Mouse (Mus musculus) urinary bladder, adult 2 months (tissue): ENCODE measurements around the gene Ppp1r27. TPM values are rescaled to one million over a fixed set of nuclear protein-coding genes. Genes with fewer than 3 reads are reported as not detected.
"Not testable (repeated sequence)": the region's sequence is repeated elsewhere in the genome, so short reads cannot be mapped to it uniquely, and the experiment has no call there.

Source experiments
- DNase-seq: peaks from one replicate; pipeline ENCODE4 v3.0.0; 2022; ENCODE audit warnings: low spot score
- polyA plus RNA-seq: library from polyadenylated mRNA; depleted of rRNA; stranded (reverse); fragments of >200 nt; gene quantifications from 2 replicates; pipeline ENCODE4 v1.2.3, GENCODE M21; 2012; rRNA removed

The Ppp1r27 gene
- polyA plus RNA-seq, 1 experiment: not detected

GRCm38 (mm10) chr11:120514262-120514661, 36.7 kb downstream of the Ppp1r27 start:
- not testable (repeated sequence) for DNase-seq

DNA sequence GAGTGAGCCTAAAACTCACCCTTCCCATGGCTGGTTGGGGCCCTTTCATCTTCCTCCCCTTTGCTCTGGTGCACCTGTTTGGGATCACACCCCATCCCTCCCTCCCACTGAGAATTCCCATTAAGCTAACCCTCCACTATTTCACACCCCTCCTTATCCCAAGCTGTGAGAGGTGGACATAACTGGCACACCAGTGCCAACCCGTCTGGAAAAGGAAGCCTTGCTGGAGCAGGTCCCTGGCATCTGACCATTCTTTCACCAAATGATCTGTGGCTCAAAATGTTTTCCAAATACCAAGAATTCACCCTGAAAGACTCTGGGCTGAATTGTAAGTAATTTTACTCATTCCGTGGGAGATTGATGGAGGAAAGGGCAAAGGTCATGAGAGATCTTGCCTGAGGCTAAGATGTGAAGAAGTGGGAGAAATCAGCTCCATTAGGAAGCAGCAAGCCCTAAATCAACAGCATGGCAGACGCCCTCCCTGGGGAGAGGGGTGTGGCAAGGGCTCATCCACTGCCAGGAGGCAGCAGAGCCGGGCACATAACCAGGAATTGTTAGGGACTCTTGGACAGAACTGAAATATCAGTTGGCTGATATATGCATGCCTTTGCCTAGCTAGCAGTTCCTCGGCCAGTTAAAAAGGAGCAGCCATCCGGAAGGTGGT, 38.0 kb downstream of the Ppp1r27 start:
- no peak for DNase-seq

DNA sequence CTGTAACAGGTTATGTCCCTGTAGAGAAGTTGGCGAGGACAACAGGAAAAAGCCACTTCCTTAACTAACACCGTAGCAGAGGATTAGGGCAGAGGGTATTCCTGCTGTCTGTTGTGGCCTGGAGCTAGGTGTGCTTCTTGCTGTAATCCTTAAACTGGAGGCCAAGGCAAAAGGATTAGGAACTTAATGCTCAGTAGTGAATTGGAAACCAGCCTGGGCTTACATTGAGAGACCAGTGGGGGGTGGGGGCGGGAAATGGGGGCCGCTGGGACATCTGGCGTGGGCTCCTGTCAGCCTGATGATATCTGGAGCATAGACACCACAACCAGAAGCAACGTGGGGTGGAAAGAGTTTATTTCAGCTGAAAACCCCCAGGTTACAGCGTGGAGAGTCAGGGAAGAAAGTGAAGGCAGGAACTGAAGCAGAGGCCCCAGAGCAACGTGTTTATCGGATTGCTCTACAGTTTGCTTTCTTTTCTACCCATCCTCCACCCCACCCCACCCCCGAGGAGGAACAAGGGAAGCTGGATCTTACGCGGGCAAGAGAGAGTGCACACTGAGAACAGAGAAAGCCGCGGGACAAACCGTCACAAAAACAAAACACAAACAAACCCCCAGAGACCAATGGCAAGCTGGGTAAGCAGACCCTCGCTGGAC, 40.4 kb downstream of the Ppp1r27 start:
- DNase-seq: no peak

GRCm38 (mm10) chr11:120509940-120510339, 41.0 kb downstream of the Ppp1r27 start:
- no peak for DNase-seq

- DNase-seq: no peak
Measured at GRCm38 (mm10) chr11:120508290-120508870, 42.6 kb downstream of the Ppp1r27 start.

DNA sequence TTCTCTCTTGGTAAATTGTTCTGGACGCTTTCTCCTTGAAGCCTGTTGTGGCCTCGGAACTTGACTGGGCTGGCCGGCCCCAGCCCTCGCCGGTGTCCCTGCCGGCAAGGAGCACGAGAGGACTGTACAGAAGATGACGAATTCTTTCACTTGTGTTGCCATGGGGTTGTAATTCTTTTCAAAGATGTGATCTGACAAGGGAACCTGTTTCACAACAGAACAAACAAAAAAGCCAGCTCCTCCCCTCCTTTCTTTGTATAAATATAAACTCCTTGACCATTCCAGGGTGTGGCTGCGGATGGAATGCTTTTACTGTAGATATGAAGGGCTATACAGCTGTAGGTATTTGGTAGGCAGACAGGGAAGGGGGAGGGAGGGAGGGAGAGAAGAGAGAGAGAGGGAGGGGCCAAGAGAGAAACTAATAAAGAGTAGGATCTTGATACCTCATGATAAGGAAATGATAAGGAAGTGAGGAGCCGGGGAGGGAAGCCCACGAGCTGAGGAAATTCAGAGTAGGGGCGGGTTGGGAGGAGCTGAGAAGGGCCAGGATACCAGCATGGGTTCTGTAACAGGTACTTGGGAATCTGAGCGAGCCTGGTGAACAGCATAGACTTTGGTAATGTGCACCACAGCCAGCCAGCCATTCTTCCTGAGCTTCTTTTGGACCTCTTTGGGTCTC, 43.2 kb downstream of the Ppp1r27 start:
- no peak for DNase-seq

DNA sequence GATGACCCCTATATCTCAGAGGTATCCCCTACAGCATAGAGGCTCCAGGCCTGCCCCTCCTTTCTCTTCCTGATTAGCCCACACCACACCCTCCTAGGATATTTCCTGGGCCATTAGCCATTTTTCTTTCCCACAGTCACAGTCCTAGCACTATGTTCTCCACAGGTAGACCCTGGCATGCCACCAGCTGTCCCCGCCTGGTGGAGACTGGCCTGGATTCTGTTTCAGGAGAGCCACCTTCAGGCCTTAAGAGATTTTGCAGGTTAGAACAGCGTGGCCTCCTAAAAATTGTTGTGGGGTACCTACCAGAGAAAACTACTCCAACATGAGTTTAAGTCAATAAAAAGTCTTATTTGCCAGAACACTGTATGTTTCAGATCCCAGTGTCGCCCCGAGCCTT, 44.0 kb downstream of the Ppp1r27 start:
- DNase-seq: no peak

DNA sequence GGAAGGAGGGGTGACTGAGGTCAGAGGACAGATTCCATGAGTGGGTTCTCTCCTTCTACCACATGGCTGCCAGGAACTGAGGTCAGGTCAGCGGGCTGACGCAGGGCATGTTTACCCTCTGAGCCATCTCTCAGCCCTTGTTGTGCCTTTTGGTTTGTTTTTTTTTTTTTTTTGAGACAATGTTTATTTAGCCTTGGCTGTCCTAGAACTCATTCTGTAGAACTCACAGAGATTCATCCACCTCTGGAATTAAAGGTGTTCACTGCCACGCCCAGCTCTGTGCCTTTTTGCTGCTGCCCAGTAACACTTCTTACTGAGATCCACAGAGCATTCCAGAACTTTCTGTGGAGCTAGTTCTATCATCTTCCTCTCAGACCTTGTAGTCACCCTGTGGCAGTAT, 45.3 kb downstream of the Ppp1r27 start:
- DNase-seq: no peak

DNA sequence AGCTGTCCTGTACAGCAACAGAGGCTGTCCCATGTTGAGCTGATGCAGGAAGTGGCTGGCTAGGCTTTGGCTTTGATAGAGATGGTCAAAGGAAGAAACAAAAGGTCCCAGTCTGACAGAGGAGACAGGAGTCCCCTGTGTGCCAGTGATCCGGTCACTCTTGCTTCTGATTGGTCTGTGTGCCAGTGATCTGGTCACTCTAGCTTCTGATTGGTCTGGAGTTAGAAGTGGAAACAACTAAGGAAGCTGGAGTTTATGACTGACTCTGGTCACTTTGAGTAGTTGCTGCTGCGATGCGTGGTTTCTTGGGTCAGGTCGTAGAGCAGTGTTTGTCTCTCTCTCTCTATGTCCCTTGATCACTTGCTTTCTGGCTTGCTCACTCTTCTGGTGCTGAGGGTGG, 49.2 kb downstream of the Ppp1r27 start:
- DNase-seq: no peak

DNA sequence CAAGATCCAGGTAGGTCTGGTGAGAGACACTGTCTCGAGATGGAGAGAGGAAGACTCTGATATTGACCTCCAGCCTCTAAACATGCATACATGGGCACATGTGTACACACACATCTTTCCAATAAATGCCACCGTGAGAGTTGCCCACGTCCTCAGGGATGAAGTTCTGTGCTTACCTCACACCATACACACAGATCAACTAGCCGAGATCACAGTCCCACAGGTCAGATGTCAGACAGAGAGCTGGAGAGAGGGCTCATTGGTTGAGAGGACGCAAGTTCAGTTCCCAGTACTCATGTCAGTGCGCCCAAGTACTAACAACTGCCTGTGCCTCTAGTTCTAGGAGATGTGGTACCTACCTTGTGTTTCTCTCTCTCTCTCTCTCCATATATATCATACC, 49.9 kb downstream of the Ppp1r27 start:
- DNase-seq: no peak

GRCm38 (mm10) chr11:120500357-120500756, 50.6 kb downstream of the Ppp1r27 start:
- peak; percentile 67 for DNase-seq

Other genes with a start within 250 kb of the Ppp1r27 start
- 1,024 and 1,454 TPM in 2 replicates for gene Actg1, start 202.6 kb downstream of the Ppp1r27 start, polyA plus RNA-seq
- 0.25 TPM in 1 of 2 replicates, not detected in the other for gene Fscn2, start 189.6 kb downstream of the Ppp1r27 start, polyA plus RNA-seq
- gene Faap100, start 172.4 kb downstream of the Ppp1r27 start, polyA plus RNA-seq: 21.8 and 22.2 TPM in 2 replicates
- gene Nploc4, start 113.4 kb downstream of the Ppp1r27 start, polyA plus RNA-seq: 40.6 and 41.1 TPM in 2 replicates
- not detected in 2 replicates for gene Tspan10, start 108.5 kb downstream of the Ppp1r27 start, polyA plus RNA-seq
- gene Pde6g, start 97.6 kb downstream of the Ppp1r27 start, polyA plus RNA-seq: 0.34 and 0.63 TPM in 2 replicates
- gene Oxld1, start 93.1 kb downstream of the Ppp1r27 start, polyA plus RNA-seq: 19.8 and 26.8 TPM in 2 replicates
- 21.5 and 31.0 TPM in 2 replicates for gene Ccdc137, start 93.0 kb downstream of the Ppp1r27 start, polyA plus RNA-seq
- 23.9 and 24.0 TPM in 2 replicates for gene Arl16, start 83.5 kb downstream of the Ppp1r27 start, polyA plus RNA-seq
- gene Mrpl12, start 66.5 kb downstream of the Ppp1r27 start, polyA plus RNA-seq: 62.4 and 72.4 TPM in 2 replicates
- gene Slc25a10, start 59.3 kb downstream of the Ppp1r27 start, polyA plus RNA-seq: 98.9 and 115 TPM in 2 replicates
- gene Gcgr, start 20.4 kb downstream of the Ppp1r27 start, polyA plus RNA-seq: 1.8 and 2.4 TPM in 2 replicates
- gene Mcrip1, start 1.4 kb downstream of the Ppp1r27 start, polyA plus RNA-seq: 112 and 117 TPM in 2 replicates
- gene P4hb, start 22.1 kb upstream of the Ppp1r27 start, polyA plus RNA-seq: 272 and 354 TPM in 2 replicates
- gene Arhgdia, start 30.5 kb upstream of the Ppp1r27 start, polyA plus RNA-seq: 399 and 409 TPM in 2 replicates
- 56.2 and 57.6 TPM in 2 replicates for gene Alyref, start 47.2 kb upstream of the Ppp1r27 start, polyA plus RNA-seq
- 112 and 116 TPM in 2 replicates for gene Anapc11, start 47.3 kb upstream of the Ppp1r27 start, polyA plus RNA-seq
- gene Npb, start 57.3 kb upstream of the Ppp1r27 start, polyA plus RNA-seq: 0.40 and 0.62 TPM in 2 replicates
- 87.2 and 120 TPM in 2 replicates for gene Pcyt2, start 66.8 kb upstream of the Ppp1r27 start, polyA plus RNA-seq
- gene Sirt7, start 74.1 kb upstream of the Ppp1r27 start, polyA plus RNA-seq: 78.6 and 107 TPM in 2 replicates
- 50.1 and 62.5 TPM in 2 replicates for gene Mafg, start 82.5 kb upstream of the Ppp1r27 start, polyA plus RNA-seq
- gene Pycr1, start 92.6 kb upstream of the Ppp1r27 start, polyA plus RNA-seq: 15.5 and 18.5 TPM in 2 replicates
- 0.07 and 0.21 TPM in 2 replicates for gene Myadml2, start 97.0 kb upstream of the Ppp1r27 start, polyA plus RNA-seq
- gene Notum, start 110.0 kb upstream of the Ppp1r27 start, polyA plus RNA-seq: 13.0 and 16.6 TPM in 2 replicates
- gene Aspscr1, start 121.8 kb upstream of the Ppp1r27 start, polyA plus RNA-seq: 50.8 and 52.2 TPM in 2 replicates
- 62.3 and 76.0 TPM in 2 replicates for gene Cenpx, start 162.6 kb upstream of the Ppp1r27 start, polyA plus RNA-seq
- 54.6 and 66.6 TPM in 2 replicates for gene Lrrc45, start 162.8 kb upstream of the Ppp1r27 start, polyA plus RNA-seq
- gene Rac3, start 170.3 kb upstream of the Ppp1r27 start, polyA plus RNA-seq: 14.6 and 17.4 TPM in 2 replicates
- gene Dcxr, start 176.1 kb upstream of the Ppp1r27 start, polyA plus RNA-seq: 58.1 and 60.6 TPM in 2 replicates
- 349 and 361 TPM in 2 replicates for gene Cbr2, start 181.0 kb upstream of the Ppp1r27 start, polyA plus RNA-seq
- 1.7 and 2.1 TPM in 2 replicates for gene Hmga1b, start 211.7 kb upstream of the Ppp1r27 start, polyA plus RNA-seq
- gene Rfng, start 233.1 kb upstream of the Ppp1r27 start, polyA plus RNA-seq: 25.7 and 27.4 TPM in 2 replicates
- gene Gps1, start 233.1 kb upstream of the Ppp1r27 start, polyA plus RNA-seq: 119 and 149 TPM in 2 replicates
- 36.1 and 39.1 TPM in 2 replicates for gene Dus1l, start 245.3 kb upstream of the Ppp1r27 start, polyA plus RNA-seq